Mouse (Mus musculus) embryonic fibroblast, embryonic 13.5 days (primary cell): ENCODE measurements around the gene Olfr64.

Experiments used
- CTCF ChIP-seq: IDR thresholded peaks from 2 replicates; pipeline ENCODE4 v1.5.1; 2011; ENCODE audit warnings: mild to moderate bottlenecking, control low read depth, low read length, moderate library complexity, borderline replicate concordance; ENCODE audit not compliant: insufficient read depth
- POLR2A ChIP-seq: IDR thresholded peaks from 2 replicates; pipeline ENCODE4 v1.6.1; 2011; ENCODE audit warnings: low read depth, mild to moderate bottlenecking, control low read depth, low read length, moderate library complexity

- TF ChIP-seq CTCF (no peak), POLR2A (no peak)
Observed at GRCm38 (mm10) chr7:103870667-103871066, 23.6 kb downstream of the Olfr64 start.
